Mouse (Mus musculus) CH12.LX (cell line): ENCODE measurements around the gene Fez2. TPM values are rescaled to one million over a fixed set of nuclear protein-coding genes. Genes with fewer than 3 reads are reported as not detected.

Experiments
- DNase-seq: peaks from one replicate; pipeline ENCODE4 v3.0.0-alpha.2; 2013; ENCODE audit errors: extremely low read depth
- H3K27ac ChIP-seq: 2 replicates; pipeline ENCODE4 v1.5.1; 2012; ENCODE audit warnings: low read depth, mild to moderate bottlenecking, control low read depth, moderate library complexity; ENCODE audit not compliant: insufficient read depth
- H3K27me3 ChIP-seq: replicated peaks from 2 replicates; pipeline ENCODE3; 2012; ENCODE audit warnings: inconsistent platforms
- H3K36me3 ChIP-seq, 2 experiments: replicated peaks in 1 of 2; 2 replicates each; pipeline versions ENCODE3 to v1.6.1; 2012; ENCODE audit warnings: inconsistent platforms in 1 of 2, low read length in 1 of 2, mild to moderate bottlenecking in 1 of 2, mixed read lengths in 1 of 2, moderate library complexity in 1 of 2; ENCODE audit not compliant: control insufficient read depth in 1 of 2, insufficient read depth in 1 of 2
- H3K4me1 ChIP-seq, 2 experiments: 2 replicates each; pipeline ENCODE4 v1.6.1; 2012; ENCODE audit warnings: inconsistent platforms in 1 of 2, moderate library complexity in 1 of 2; ENCODE audit not compliant: insufficient read depth in 2 of 2, control insufficient read depth in 1 of 2
- H3K4me2 ChIP-seq: 2 replicates; pipeline ENCODE4 v1.6.1; 2012; ENCODE audit warnings: low read depth, mild to moderate bottlenecking, control low read depth; ENCODE audit not compliant: poor library complexity, insufficient read depth, severe bottlenecking
- H3K4me3 ChIP-seq, 3 experiments: fragments of 150-350 bp in 1 of 3; sonication (generic) in 1 of 3; replicated peaks in 1 of 3; 2 replicates each; pipeline versions ENCODE3 to v1.5.1; 2011 to 2012; ENCODE audit warnings: low read depth in 2 of 3, low read length in 2 of 3, mild to moderate bottlenecking in 2 of 3, moderate library complexity in 2 of 3, control low read depth in 1 of 3, improper control_type of control experiment in 1 of 3, inconsistent platforms in 1 of 3, mixed read lengths in 1 of 3; ENCODE audit not compliant: poor library complexity in 1 of 3
- H3K79me2 ChIP-seq: replicated peaks from 2 replicates; pipeline ENCODE4 v1.6.1; 2012; ENCODE audit warnings: mild to moderate bottlenecking, moderate library complexity; ENCODE audit not compliant: control insufficient read depth, poor library complexity, insufficient read depth, severe bottlenecking; ENCODE audit errors: extremely low read depth
- H3K9ac ChIP-seq: 2 replicates; pipeline ENCODE4 v1.6.1; 2012; ENCODE audit warnings: low read depth, mild to moderate bottlenecking, control low read depth, moderate library complexity; ENCODE audit not compliant: insufficient read depth
- H3K9me3 ChIP-seq: replicated peaks from 2 replicates; pipeline ENCODE3; 2012; ENCODE audit warnings: low read length, inconsistent platforms, mixed read lengths
- BHLHE40 ChIP-seq: IDR thresholded peaks from 2 replicates; pipeline ENCODE4 v1.6.1; 2011; ENCODE audit warnings: mild to moderate bottlenecking, low read depth, low read length, improper control_type of control experiment
- CHD1 ChIP-seq: IDR thresholded peaks from 2 replicates; pipeline ENCODE4 v1.6.1; 2012; ENCODE audit warnings: low read depth, low read length, improper control_type of control experiment, inconsistent platforms
- CHD2 ChIP-seq: IDR thresholded peaks from 2 replicates; pipeline ENCODE4 v1.6.1; 2011; ENCODE audit warnings: low read length, improper control_type of control experiment
- CTCF ChIP-seq, 2 experiments: IDR thresholded peaks in 1 of 2; conservative IDR thresholded peaks in 1 of 2; 2 replicates each; pipeline ENCODE4 v1.5.1; 2011 to 2012; ENCODE audit warnings: low read depth in 2 of 2, low read length in 2 of 2, improper control_type of control experiment in 1 of 2, inconsistent platforms in 1 of 2, mild to moderate bottlenecking in 1 of 2, moderate library complexity in 1 of 2
- ELF1 ChIP-seq: IDR thresholded peaks from 2 replicates; pipeline ENCODE4 v1.6.1; 2014; ENCODE audit warnings: low read depth, mild to moderate bottlenecking, inconsistent platforms, low read length, improper control_type of control experiment
- EP300 ChIP-seq: IDR thresholded peaks from 2 replicates; pipeline ENCODE4 v1.6.1; 2011; ENCODE audit warnings: low read length, improper control_type of control experiment
- ETS1 ChIP-seq: conservative IDR thresholded peaks from 2 replicates; pipeline ENCODE4 v1.6.1; 2012; ENCODE audit warnings: low read depth, mild to moderate bottlenecking, inconsistent platforms, low read length, improper control_type of control experiment, moderate library complexity
- GABPA ChIP-seq: IDR thresholded peaks from 2 replicates; pipeline ENCODE4 v1.6.1; 2012; ENCODE audit warnings: low read depth, low read length, improper control_type of control experiment, inconsistent platforms; ENCODE audit not compliant: insufficient replicate concordance
- HCFC1 ChIP-seq: IDR thresholded peaks from 2 replicates; pipeline ENCODE4 v1.6.1; 2012; ENCODE audit warnings: low read depth, mild to moderate bottlenecking, inconsistent platforms, low read length, improper control_type of control experiment
- JUN ChIP-seq: IDR thresholded peaks from 2 replicates; pipeline ENCODE4 v1.6.1; 2011; ENCODE audit warnings: low read depth, mild to moderate bottlenecking, low read length, improper control_type of control experiment, moderate library complexity; ENCODE audit not compliant: insufficient read depth
- KAT2A ChIP-seq: IDR thresholded peaks from 2 replicates; pipeline ENCODE4 v1.6.1; 2012; ENCODE audit warnings: low read length, improper control_type of control experiment, inconsistent platforms; ENCODE audit not compliant: insufficient replicate concordance
- MAFK ChIP-seq: IDR thresholded peaks from 2 replicates; pipeline ENCODE4 v1.6.1; 2011; ENCODE audit warnings: low read length, improper control_type of control experiment; ENCODE audit not compliant: insufficient replicate concordance
- MAX ChIP-seq: IDR thresholded peaks from 2 replicates; pipeline ENCODE4 v1.6.1; 2011; ENCODE audit warnings: low read length, improper control_type of control experiment
- MEF2A ChIP-seq: IDR thresholded peaks from 2 replicates; pipeline ENCODE4 v1.6.1; 2014; ENCODE audit warnings: low read depth, mild to moderate bottlenecking, inconsistent platforms, low read length, improper control_type of control experiment, borderline replicate concordance
- MXI1 ChIP-seq: IDR thresholded peaks from 2 replicates; pipeline ENCODE4 v1.6.1; 2011; ENCODE audit warnings: mild to moderate bottlenecking, low read depth, low read length, improper control_type of control experiment
- MYC ChIP-seq: IDR thresholded peaks from 2 replicates; pipeline ENCODE4 v1.6.1; 2011; ENCODE audit warnings: low read depth, mild to moderate bottlenecking, improper control_type of control experiment, low read length
- NELFE ChIP-seq: IDR thresholded peaks from 2 replicates; pipeline ENCODE4 v1.6.1; 2011; ENCODE audit warnings: low read depth, low read length, improper control_type of control experiment
- NRF1 ChIP-seq: IDR thresholded peaks from 2 replicates; pipeline ENCODE4 v1.6.1; 2014; ENCODE audit warnings: low read depth, mild to moderate bottlenecking, inconsistent platforms, low read length, improper control_type of control experiment, moderate library complexity
- PAX5 ChIP-seq: IDR thresholded peaks from 2 replicates; pipeline ENCODE4 v1.6.1; 2012; ENCODE audit warnings: low read length, inconsistent platforms, mixed read lengths
- POLR2A ChIP-seq: IDR thresholded peaks from 2 replicates; pipeline ENCODE4 v1.6.1; 2011; ENCODE audit warnings: low read depth, mild to moderate bottlenecking, improper control_type of control experiment, low read length
- RAD21 ChIP-seq: IDR thresholded peaks from 2 replicates; pipeline ENCODE4 v1.6.1; 2011; ENCODE audit warnings: low read depth, mild to moderate bottlenecking, low read length, improper control_type of control experiment, moderate library complexity
- RCOR1 ChIP-seq: conservative IDR thresholded peaks from 2 replicates; pipeline ENCODE4 v1.6.1; 2012; ENCODE audit warnings: low read depth, mild to moderate bottlenecking, inconsistent platforms, low read length, improper control_type of control experiment
- SIN3A ChIP-seq: IDR thresholded peaks from 2 replicates; pipeline ENCODE4 v1.6.1; 2012; ENCODE audit warnings: low read length, improper control_type of control experiment, inconsistent platforms
- TCF12 ChIP-seq: IDR thresholded peaks from 2 replicates; pipeline ENCODE4 v1.6.1; 2014; ENCODE audit warnings: low read depth, mild to moderate bottlenecking, inconsistent platforms, low read length, improper control_type of control experiment
- UBTF ChIP-seq: IDR thresholded peaks from 2 replicates; pipeline ENCODE4 v1.6.1; 2012; ENCODE audit warnings: low read depth, mild to moderate bottlenecking, inconsistent platforms, low read length, improper control_type of control experiment, moderate library complexity
- USF1 ChIP-seq: IDR thresholded peaks from 2 replicates; pipeline ENCODE4 v1.6.1; 2014; ENCODE audit warnings: low read depth, mild to moderate bottlenecking, inconsistent platforms, low read length, improper control_type of control experiment
- USF2 ChIP-seq: conservative IDR thresholded peaks from 2 replicates; pipeline ENCODE4 v1.6.1; 2011; ENCODE audit warnings: low read depth, low read length, improper control_type of control experiment
- ZC3H11A ChIP-seq: IDR thresholded peaks from 2 replicates; pipeline ENCODE4 v1.6.1; 2012; ENCODE audit warnings: low read depth, mild to moderate bottlenecking, inconsistent platforms, low read length, improper control_type of control experiment
- ZKSCAN1 ChIP-seq: IDR thresholded peaks from 2 replicates; pipeline ENCODE4 v1.6.1; 2012; ENCODE audit warnings: low read depth, inconsistent platforms, low read length, improper control_type of control experiment, borderline replicate concordance
- ZMIZ1 ChIP-seq: IDR thresholded peaks from 2 replicates; pipeline ENCODE4 v1.6.1; 2012; ENCODE audit warnings: low read depth, mild to moderate bottlenecking, inconsistent platforms, low read length, improper control_type of control experiment
- dilution Hi-C: fragments of 300-500 bp; cut with MboI; formaldehyde crosslinking; loops from 2 replicates; pipeline ENCODE4 v1.14.3; 2020; ENCODE audit warnings: low sequenced_read_pairs; ENCODE audit not compliant: extremely low pct_unique_long_range_greater_than_20kb, extremely low pct_ligation_motif_present
- in situ Hi-C: fragments of 300-500 bp; cut with MboI; formaldehyde crosslinking; loops from 3 replicates; pipeline ENCODE4 v1.14.3; 2019; ENCODE audit warnings: low sequenced_read_pairs, low pct_ligation_motif_present, low pct_unique_long_range_greater_than_20kb, mixed read lengths
- polyA plus RNA-seq: library from polyadenylated mRNA; unstranded; fragments of >175 nt; gene quantifications from 2 replicates; pipeline ENCODE4 v1.2.1, GENCODE M21; 2012; ENCODE audit warnings: low read depth; ENCODE audit not compliant: insufficient read length
- total RNA-seq, 2 experiments: library from RNA; depleted of rRNA; stranded (reverse); fragments of 300-350 nt in 1 of 2; fragments of >200 nt in 1 of 2; gene quantifications; 2 replicates each; pipeline ENCODE4 v1.2.3; 2012 to 2014

The Fez2 gene
- total and polyA plus RNA-seq, 3 experiments: 13.5 to 18.7 (median 14.2) TPM

- H3K27ac ChIP-seq: no peak overlapping the region
- no peak for DNase-seq
- H3K79me2 ChIP-seq: no peaks in the 10 kb centered on the region
- peaks cover 4 to 5% of the 10 kb centered on the region in 2 experiments; a peak in 2 of 4 replicates for H3K4me1 ChIP-seq
- H3K4me2 ChIP-seq: no peak overlapping the region
- no peak overlapping the region for H3K4me3 ChIP-seq
- H3K9me3 ChIP-seq: no peaks in the 10 kb centered on the region
- no peaks in the 10 kb centered on the region for H3K36me3 ChIP-seq
- in situ Hi-C loops: loop anchor here (25.0 kb wide), 1 partner anchor 412 kb away; no protein-coding TSS in a partner anchor
- TF ChIP-seq MAX: no peak
- no peak for TF ChIP-seq SIN3A
- no peak for TF ChIP-seq ZC3H11A
- TF ChIP-seq USF1: no peak
- no peak for TF ChIP-seq CHD1
- TF ChIP-seq RAD21: no peak
- TF ChIP-seq NRF1: no peak
- TF ChIP-seq NELFE: no peak
- TF ChIP-seq MAFK: no peak
- no peak for TF ChIP-seq KAT2A
- no peak for TF ChIP-seq TCF12
- TF ChIP-seq CHD2: no peak
- TF ChIP-seq HCFC1: no peak
- no peak for TF ChIP-seq POLR2A
- no peak for TF ChIP-seq ZMIZ1
- no peak for TF ChIP-seq CTCF (conservative IDR thresholded peaks at IDR 0.05 in 1 of 2, IDR thresholded peaks at IDR 0.05 in 1 of 2; ENCODE audit: low read depth in 2 of 2, low read length in 2 of 2)
- no peak for TF ChIP-seq EP300
- no peak for TF ChIP-seq PAX5
- no peak for TF ChIP-seq JUN
- dilution Hi-C loops: no loop called here
- H3K27me3 ChIP-seq: no peaks in the 10 kb centered on the region
- no peak overlapping the region for H3K9ac ChIP-seq
Measured at GRCm38 (mm10) chr17:78449635-78450197, 31.8 kb upstream of the Fez2 start.

- dilution Hi-C loops: no loop called here
- Histone ChIP-seq H3K4me2 (no peak overlapping the region), H3K36me3 (no peaks in the 10 kb centered on the region), H3K9ac (no peak overlapping the region), H3K4me1 (no peaks in the 10 kb centered on the region), H3K79me2 (no peaks in the 10 kb centered on the region), H3K4me3 (no peak overlapping the region), H3K27ac (no peak overlapping the region), H3K27me3 (no peaks in the 10 kb centered on the region), H3K9me3 (no peaks in the 10 kb centered on the region)
- in situ Hi-C loops: no loop called here
- no peak for DNase-seq
- no peak for TF ChIP-seq MYC
- no peak for TF ChIP-seq ZMIZ1
- no peak for TF ChIP-seq UBTF
- TF ChIP-seq NELFE: no peak
- TF ChIP-seq CHD1: no peak
- no peak for TF ChIP-seq ZKSCAN1
- TF ChIP-seq USF2: no peak
- TF ChIP-seq MAX: no peak
- TF ChIP-seq ETS1: no peak
- TF ChIP-seq BHLHE40: no peak
- no peak for TF ChIP-seq MEF2A
- TF ChIP-seq ELF1: no peak
- TF ChIP-seq JUN: no peak
- no peak for TF ChIP-seq RCOR1
- TF ChIP-seq TCF12: no peak
- TF ChIP-seq USF1: no peak
- TF ChIP-seq CHD2: no peak
- TF ChIP-seq GABPA: no peak
- TF ChIP-seq MXI1: no peak
Measured at GRCm38 (mm10) chr17:78444826-78445225, 26.9 kb upstream of the Fez2 start.
